Mouse (Mus musculus) neutrophil, adult 59 days (primary cell): ENCODE data around the gene Nfatc2ip. TPM values are rescaled to one million over a fixed set of nuclear protein-coding genes. Genes with fewer than 3 reads are reported as not detected.

Experiments used
- total RNA-seq, 2 experiments: library from RNA; stranded (reverse); gene quantifications; 1 replicate in 1 of 2; 2 replicates in 1 of 2; pipeline ENCODE4 v1.2.4; 2023

The Nfatc2ip gene
- 10 to 100 TPM; 11.5 to 12.0 TPM for total RNA-seq

GRCm38 (mm10) chr7:126396298-126397119 lies at the start of gene Nfatc2ip:
Gene Nfatc2ip (minus strand): TSS chr7:126396737.

GRCm38 (mm10) chr7:126428631-126429502 lies 32.3 kb upstream of the Nfatc2ip start, which contains the start of gene Rabep2:
Gene Rabep2 (plus strand): TSS chr7:126428759.

GRCm38 (mm10) chr7:126414725-126415124 lies 18.2 kb upstream of the Nfatc2ip start, which contains the start of gene Cd19:
Gene Cd19 (minus strand): TSS chr7:126414889.

GRCm38 (mm10) chr7:126377278-126378158 lies 19.0 kb downstream of the Nfatc2ip start, which contains the start of gene Spns1:
Gene Spns1 (minus strand): TSS chr7:126377450.

GRCm38 (mm10) chr7:126369393-126369792 lies 27.1 kb downstream of the Nfatc2ip start, which contains the start of gene Lat:
Gene Lat (minus strand): TSS chr7:126369570.

Other genes starting within 250 kb of the Nfatc2ip start
- 100 to 1,000 TPM; 163 to 166 TPM for gene Xpo6, start 196.2 kb downstream of the Nfatc2ip start, total RNA-seq
- gene Sbk1, start 124.1 kb downstream of the Nfatc2ip start, total RNA-seq: 1 to 10 TPM; 6.0 to 9.2 TPM
- gene Lat, start 27.2 kb downstream of the Nfatc2ip start, total RNA-seq: 1 to 10 TPM; 1.8 to 2.4 TPM
- gene Spns1, start 19.3 kb downstream of the Nfatc2ip start, total RNA-seq: 10 to 100 TPM; 26.2 to 38.0 TPM
- gene Cd19, start 18.2 kb upstream of the Nfatc2ip start, total RNA-seq: 10 to 100 TPM in 1 of 2 experiments, 1 to 10 TPM in 1; 3.9 to 11.7 TPM
- gene Rabep2, start 32.0 kb upstream of the Nfatc2ip start, total RNA-seq: 10 to 100 TPM; 14.8 to 15.6 TPM
- gene Atp2a1, start 66.4 kb upstream of the Nfatc2ip start, total RNA-seq: 1 to 10 TPM in 1 of 2 experiments, under 1 TPM in 1; 0.87 to 1.1 TPM
- 10 to 100 TPM; 45.4 to 49.2 TPM for gene Sh2b1, start 78.7 kb upstream of the Nfatc2ip start, total RNA-seq
- 10 to 100 TPM; 25.0 to 34.9 TPM for gene Tufm, start 90.6 kb upstream of the Nfatc2ip start, total RNA-seq
- 100 to 1,000 TPM; 126 to 139 TPM for gene Atxn2l, start 106.7 kb upstream of the Nfatc2ip start, total RNA-seq
- 100 to 1,000 TPM in 1 of 2 experiments, 10 to 100 TPM in 1; 86.1 to 101 TPM for gene Eif3c, start 169.7 kb upstream of the Nfatc2ip start, total RNA-seq
- 100 to 1,000 TPM; 164 to 190 TPM for gene Apobr, start 188.2 kb upstream of the Nfatc2ip start, total RNA-seq
- 100 to 1,000 TPM; 322 to 350 TPM for gene Cln3, start 189.1 kb upstream of the Nfatc2ip start, total RNA-seq
- 1 to 10 TPM; 4.2 to 4.7 TPM for gene Il27, start 198.2 kb upstream of the Nfatc2ip start, total RNA-seq
- gene Nupr1, start 234.1 kb upstream of the Nfatc2ip start, total RNA-seq: 10 to 100 TPM in 1 of 2 experiments, 1 to 10 TPM in 1; 8.4 to 13.6 TPM